Comparison of ENCODE assay signal across 17 mouse cellular contexts in genomic region chr3:27685650-27686208, GRCm38 (mm10). TPM values are rescaled to one million over a fixed set of nuclear protein-coding genes. Genes with fewer than 3 reads are reported as not detected.
DNase-seq lines count a peak whose midpoint lies in the region; ATAC-seq and TF ChIP-seq lines count a peak whose summit lies in the region.
"Had no signal": no experiment of that assay in that cellular context is flagged by ENCODE, and none has a peak within 500 bp of the region (broad histone marks: within the 10 kb centered on the region; RNA-seq: fewer than 3 reads in every experiment).

No protein-coding gene starts in this region.

- H3K36me3 ChIP-seq in liver, adult 2 months (ENCODE audit: control insufficient read depth, insufficient read depth, low read length): peaks cover 2% of the 10 kb centered on the region; the same call in 1 of the 2 replicates
- H3K36me3 ChIP-seq in liver, embryonic 12.5 days: 0 out of 2 replicates have a peak, but pooled peaks cover 2% of the 10 kb centered on the region
- no peaks in the 10 kb centered on the region for H3K36me3 ChIP-seq in midbrain, embryonic 13.5 days
- H3K36me3 ChIP-seq: embryonic facial prominence, embryonic 10.5 days; midbrain, embryonic 12.5 days; neural tube, embryonic 12.5 days had no signal

- H3K9me3 ChIP-seq in liver, embryonic 12.5 days (replicated peaks): no peaks in the 10 kb centered on the region
- no peaks in the 10 kb centered on the region for H3K9me3 ChIP-seq in midbrain, embryonic 13.5 days
- H3K9me3 ChIP-seq: embryonic facial prominence, embryonic 10.5 days; midbrain, embryonic 12.5 days had no signal

- no peak overlapping the region for H3K4me3 ChIP-seq in liver, adult 2 months (ENCODE audit: insufficient read depth, low read depth, low read length)
- H3K4me3 ChIP-seq in liver, embryonic 12.5 days: no peak overlapping the region
- H3K4me3 ChIP-seq in bone marrow, adult 2 months (replicated peaks; ENCODE audit: control insufficient read depth, low read depth, low read length): no peak overlapping the region
- H3K4me3 ChIP-seq in midbrain, embryonic 13.5 days (replicated peaks): no peak overlapping the region
- H3K4me3 ChIP-seq: embryonic facial prominence, embryonic 10.5 days; midbrain, embryonic 12.5 days; neural tube, embryonic 12.5 days had no signal

- no peak for TF ChIP-seq POLR2A in liver, adult 2 months (IDR thresholded peaks at IDR 0.05; ENCODE audit: extremely low read depth, insufficient read depth, low read length)
- no peak for TF ChIP-seq POLR2A in bone marrow, adult 2 months (IDR thresholded peaks at IDR 0.05; ENCODE audit: borderline replicate concordance, control insufficient read depth, low read depth, low read length)

- 48% methylated on average over 14 of the region's 14 CpGs for WGBS in liver, adult 2 months
- 74% methylated on average over 14 of the region's 14 CpGs for WGBS in liver, embryonic 12.5 days (ENCODE audit: insufficient replicate concordance)
- WGBS in bone marrow, adult 2 months: 42% methylated on average over 14 of the region's 14 CpGs
- WGBS in midbrain, embryonic 13.5 days: 95% methylated on average over 14 of the region's 14 CpGs

- no peak overlapping the region for H3K27ac ChIP-seq in liver, adult 2 months (replicated peaks; ENCODE audit: insufficient read depth, low read depth, low read length)
- H3K27ac ChIP-seq in liver, embryonic 12.5 days: no peak overlapping the region
- H3K27ac ChIP-seq in bone marrow, adult 2 months (ENCODE audit: control insufficient read depth, insufficient read depth, low read depth, low read length, poor library complexity): peak overlapping the region; percentile 51; the same call in 1 of the 2 replicates
- no peak overlapping the region for H3K27ac ChIP-seq in midbrain, embryonic 13.5 days
- H3K27ac ChIP-seq: embryonic facial prominence, embryonic 10.5 days; midbrain, embryonic 12.5 days; neural tube, embryonic 12.5 days had no signal

- H3K4me2 ChIP-seq in liver, embryonic 12.5 days: no peak overlapping the region
- no peak overlapping the region for H3K4me2 ChIP-seq in midbrain, embryonic 13.5 days (replicated peaks)
- H3K4me2 ChIP-seq: midbrain, embryonic 12.5 days; neural tube, embryonic 12.5 days had no signal

- no peaks in the 10 kb centered on the region for H3K27me3 ChIP-seq in liver, adult 2 months (ENCODE audit: control insufficient read depth, insufficient read depth, low read length)
- H3K27me3 ChIP-seq in liver, embryonic 12.5 days (replicated peaks): no peaks in the 10 kb centered on the region
- no peaks in the 10 kb centered on the region for H3K27me3 ChIP-seq in midbrain, embryonic 13.5 days
- H3K27me3 ChIP-seq: midbrain, embryonic 12.5 days; neural tube, embryonic 12.5 days had no signal

- H3K4me1 ChIP-seq in liver, adult 2 months (ENCODE audit: control insufficient read depth, insufficient read depth, low read length): peaks cover 29% of the 10 kb centered on the region
- peaks cover 33% of the 10 kb centered on the region for H3K4me1 ChIP-seq in liver, embryonic 12.5 days
- H3K4me1 ChIP-seq in bone marrow, adult 2 months (ENCODE audit: control insufficient read depth, insufficient read depth, low read length): peaks cover 2% of the 10 kb centered on the region; the same call in 1 of the 2 replicates
- no peaks in the 10 kb centered on the region; the same call in 1 of the 2 replicates for H3K4me1 ChIP-seq in midbrain, embryonic 13.5 days (replicated peaks)
- H3K4me1 ChIP-seq: midbrain, embryonic 12.5 days had no signal

- no peak for ATAC-seq in liver, embryonic 12.5 days
- no peak for ATAC-seq in midbrain, embryonic 13.5 days
- ATAC-seq: hindbrain, embryonic 16.5 days had no signal

- TF ChIP-seq CTCF in liver, adult 2 months (IDR thresholded peaks at IDR 0.05; ENCODE audit: low read depth, low read length): no peak
- TF ChIP-seq CTCF in bone marrow, adult 2 months (IDR thresholded peaks at IDR 0.05; ENCODE audit: control insufficient read depth, insufficient read depth, low read length): no peak

- peak; percentile 64 for DNase-seq in liver, adult 2 months (ENCODE audit: extremely low read depth, low read depth, low spot score)
- DNase-seq in kidney, adult 9 months: peak; percentile 82
- peak; percentile 58 to 83 for DNase-seq in kidney, postnatal 36 days
- no peak for DNase-seq in right cerebral cortex, postnatal 36 days (ENCODE audit: low spot score in 2 of 2)
- DNase-seq: B cell, adult 2 months; cerebellum, adult 8-10 months; heart, adult 18-20 months; heart, postnatal 4 days; right cerebral cortex, adult 18-20 months; thymus, postnatal 36 days had no signal

- H3K79me2 ChIP-seq in liver, adult 2 months (ENCODE audit: control insufficient read depth, insufficient read depth, low read length): peaks cover 33% of the 10 kb centered on the region

- no peak overlapping the region for H3K9ac ChIP-seq in liver, adult 2 months (ENCODE audit: low read depth, low read length)
- no peak overlapping the region for H3K9ac ChIP-seq in liver, embryonic 12.5 days
- no peak overlapping the region for H3K9ac ChIP-seq in midbrain, embryonic 13.5 days (replicated peaks)
- H3K9ac ChIP-seq: midbrain, embryonic 12.5 days; neural tube, embryonic 12.5 days had no signal

RNA-seq across cellular contexts. Expression of gene Fndc3b, which starts 25.4 kb away (rescaled TPM):
- 9.4 and 9.9 TPM in 2 replicates for total RNA-seq in liver, adult 2 months (2014; rRNA removed)
- polyA plus RNA-seq in liver, adult 2 months (2012; rRNA removed): 3.3 and 3.9 TPM in 2 replicates
- 9.4 and 9.7 TPM in 2 replicates for polyA plus RNA-seq in liver, embryonic 12.5 days (2016; fragmentation: Nextera tagmentation; extraction: Ambion mirVana)
- polyA plus RNA-seq in bone marrow, adult 2 months (2011; ENCODE audit: insufficient read depth, insufficient read length, low replicate concordance, missing spikeins): 3.3 and 4.2 TPM in 2 replicates
- 7.1 and 10.0 TPM in 2 replicates for polyA plus RNA-seq in midbrain, embryonic 13.5 days (2015; fragmentation: Nextera tagmentation; extraction: Ambion mirVana)

Comparison
In these comparisons a context has a peak if more than half of its experiments do, and no peak if none do; other contexts are left out.
1. DNase-seq: peak in liver, adult 2 months (single experiment), kidney, adult 9 months (single experiment) and kidney, postnatal 36 days (2 of 2); none in right cerebral cortex, postnatal 36 days (0 of 2).